Mouse (Mus musculus) neural tube, embryonic 11.5 days (tissue): Measurements from ENCODE around the gene Itgb6. TPM values are rescaled to one million over a fixed set of nuclear protein-coding genes. Genes with fewer than 3 reads are reported as not detected.

Experiments
- ATAC-seq: fragments of 200-750 bp; cut with Nextera tagmentation; 2 replicates; pipeline ENCODE4 v1.8.0; 2017; ENCODE audit warnings: moderate number of reproducible peaks, mild to moderate bottlenecking, moderate TSS enrichment, moderate library complexity; ENCODE audit not compliant: insufficient read depth, low FRiP score, low TSS enrichment
- DNase-seq: peaks from one replicate; pipeline ENCODE4 v3.0.0-alpha.2; 2015; ENCODE audit warnings: low spot score
- H3K27ac ChIP-seq: fragments of 300-500 bp; sonication (generic); 2 replicates; pipeline ENCODE4 v1.5.1; 2014; ENCODE audit warnings: low read depth, mild to moderate bottlenecking, low read length
- H3K27me3 ChIP-seq: fragments of 300-500 bp; sonication (generic); 2 replicates; pipeline ENCODE4 v1.6.1; 2014; ENCODE audit warnings: mild to moderate bottlenecking, low read length, mixed read lengths; ENCODE audit not compliant: control insufficient read depth, insufficient read depth
- H3K36me3 ChIP-seq: fragments of 300-500 bp; sonication (generic); 2 replicates; pipeline ENCODE4 v1.6.1; 2014; ENCODE audit warnings: mild to moderate bottlenecking, low read length, moderate library complexity, mixed read lengths; ENCODE audit not compliant: control insufficient read depth, insufficient read depth
- H3K4me1 ChIP-seq: fragments of 300-500 bp; sonication (generic); 2 replicates; pipeline ENCODE4 v1.6.1; 2014; ENCODE audit warnings: low read length, mixed read lengths; ENCODE audit not compliant: control insufficient read depth, insufficient read depth
- H3K4me2 ChIP-seq: fragments of 300-500 bp; sonication (generic); 2 replicates; pipeline ENCODE4 v1.6.1; 2014; ENCODE audit warnings: low read depth, mild to moderate bottlenecking, moderate library complexity
- H3K4me3 ChIP-seq: fragments of 300-500 bp; sonication (generic); 2 replicates; pipeline ENCODE4 v1.5.1; 2014; ENCODE audit warnings: low read depth, low read length
- H3K9ac ChIP-seq: fragments of 300-500 bp; sonication (generic); 2 replicates; pipeline ENCODE4 v1.6.1; 2014; ENCODE audit warnings: mild to moderate bottlenecking, low read length
- H3K9me3 ChIP-seq: fragments of 300-500 bp; sonication (generic); 2 replicates; pipeline ENCODE4 v1.6.1; 2016; ENCODE audit warnings: low read length; ENCODE audit not compliant: control insufficient read depth
- WGBS: fragments of 180-500 bp; shearing (Covaris S2); extraction: QIAGEN DNeasy Blood & Tissue Kit; methylation state at CpG from one replicate; pipeline ENCODE4 v1.1.7; 2014; 5-methylcytosine and 5-hydroxymethylcytosine counted together
- polyA plus RNA-seq: library from polyadenylated mRNA; unstranded; fragments of >200 nt; fragmentation: Nextera tagmentation; extraction: Ambion mirVana; gene quantifications from 2 replicates; pipeline ENCODE4 v1.2.1, GENCODE M21; 2014

Itgb6 gene
- polyA plus RNA-seq, 1 experiment from 2014 or later = 0.73 TPM

DNA sequence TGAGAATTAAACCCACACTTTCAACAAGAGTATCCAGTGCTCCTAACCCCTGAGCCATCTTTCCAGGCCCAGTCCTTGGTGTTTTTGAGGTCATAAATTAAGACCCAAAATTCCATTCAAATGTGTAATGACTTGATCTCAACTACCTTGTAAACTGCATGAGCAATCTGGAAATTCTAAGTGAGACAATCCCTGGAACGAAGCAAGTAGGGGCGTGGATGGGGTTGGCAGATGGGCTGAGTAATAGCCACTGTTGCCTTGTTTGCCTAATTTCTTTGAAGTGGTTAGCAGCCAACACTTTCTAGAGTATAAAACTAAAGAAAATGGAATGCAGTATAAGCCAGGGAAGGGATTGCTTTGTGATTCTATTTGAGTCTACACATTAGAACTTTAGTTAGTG lies 89.7 kb downstream of the Itgb6 start:
- 79% methylated on average over 2 of the region's 2 CpGs for WGBS

DNA sequence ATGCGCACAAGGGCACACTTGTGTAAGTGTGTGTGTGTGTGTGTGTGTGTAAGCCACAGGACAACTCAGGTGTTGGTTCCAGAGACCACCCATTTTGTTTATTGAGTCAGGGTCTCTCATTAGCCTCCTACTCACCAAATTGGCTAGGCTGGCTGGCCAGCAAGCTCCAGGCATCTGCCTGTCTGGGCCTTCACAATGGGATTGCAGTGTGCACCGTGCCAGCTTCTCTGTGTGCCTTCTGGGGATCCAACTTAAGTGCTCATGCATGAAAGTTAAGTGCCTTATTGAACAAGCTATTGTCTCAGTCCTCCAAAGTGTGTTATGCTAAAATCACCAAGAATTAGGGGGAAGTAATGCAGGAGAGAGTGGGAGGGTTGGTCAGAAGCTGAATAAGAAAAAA lies 92.1 kb downstream of the Itgb6 start:
- ATAC-seq (no peak), DNase-seq (no peak)
- H3K36me3 ChIP-seq = no peaks in the 10 kb centered on the region
- 73% methylated on average over 2 of the region's 2 CpGs for WGBS
- H3K27ac ChIP-seq = no peak overlapping the region
- no peaks in the 10 kb centered on the region for H3K9me3 ChIP-seq
- no peak overlapping the region for H3K9ac ChIP-seq
- H3K4me2 ChIP-seq = no peak overlapping the region
- H3K4me3 ChIP-seq = no peak overlapping the region
- no peaks in the 10 kb centered on the region for H3K4me1 ChIP-seq
- no peaks in the 10 kb centered on the region for H3K27me3 ChIP-seq

More for the DNA sequence above, 89.7 kb downstream of the Itgb6 start:
- Histone ChIP-seq H3K4me3 (no peak overlapping the region), H3K9me3 (no peaks in the 10 kb centered on the region), H3K36me3 (no peaks in the 10 kb centered on the region), H3K4me2 (no peak overlapping the region), H3K4me1 (no peaks in the 10 kb centered on the region), H3K27me3 (no peaks in the 10 kb centered on the region), H3K27ac (no peak overlapping the region), H3K9ac (no peak overlapping the region)
- DNase-seq (no peak), ATAC-seq (no peak)

DNA sequence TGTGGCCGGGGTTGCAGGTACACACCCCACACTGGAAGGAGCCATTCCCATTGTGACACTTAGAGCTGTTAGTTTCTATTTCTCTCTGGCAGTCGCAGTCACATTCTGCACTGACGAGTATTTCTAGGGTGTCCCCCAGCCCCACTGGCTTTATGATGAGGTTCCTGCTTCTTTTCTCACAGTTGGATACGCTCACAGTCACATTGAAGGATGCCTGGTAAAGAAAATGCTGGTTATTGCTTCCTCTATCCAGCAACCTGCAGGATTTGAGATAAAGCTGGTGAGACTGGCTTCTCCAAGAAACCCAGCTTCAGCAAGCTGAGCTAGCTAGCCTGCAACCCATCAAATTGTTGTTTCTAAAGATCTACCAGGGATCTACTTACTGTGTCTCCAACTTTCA lies 94.5 kb downstream of the Itgb6 start:
- ATAC-seq = no peak
- Histone ChIP-seq H3K4me3 (no peak overlapping the region), H3K36me3 (no peaks in the 10 kb centered on the region), H3K4me1 (no peaks in the 10 kb centered on the region), H3K27me3 (no peaks in the 10 kb centered on the region), H3K27ac (no peak overlapping the region), H3K9ac (no peak overlapping the region), H3K4me2 (no peak overlapping the region), H3K9me3 (no peaks in the 10 kb centered on the region)
- WGBS = 79% methylated on average over 4 of the region's 4 CpGs
- no peak for DNase-seq

DNA sequence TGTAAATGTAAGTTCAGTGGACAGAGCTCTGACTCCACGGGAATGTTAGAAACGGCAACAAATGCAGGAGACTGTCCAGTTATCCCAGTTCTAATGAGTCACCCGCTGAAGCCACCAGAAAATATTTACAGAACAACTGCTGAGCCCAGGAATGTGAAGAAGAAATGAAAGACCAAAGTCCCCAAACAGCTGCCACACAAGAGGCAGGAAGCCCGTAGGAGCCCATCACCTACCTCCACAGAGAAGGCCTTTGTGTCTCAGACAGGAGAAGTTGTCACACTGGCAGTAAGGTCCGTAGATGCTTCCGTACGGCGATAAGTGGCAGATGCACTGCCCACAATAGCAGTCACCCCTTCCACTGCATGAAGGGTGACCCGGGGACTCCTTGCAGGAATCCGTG lies 94.9 kb downstream of the Itgb6 start:
- Histone ChIP-seq H3K36me3 (no peaks in the 10 kb centered on the region), H3K9ac (no peak overlapping the region), H3K27me3 (no peaks in the 10 kb centered on the region), H3K4me1 (no peaks in the 10 kb centered on the region), H3K4me3 (no peak overlapping the region), H3K27ac (no peak overlapping the region), H3K4me2 (no peak overlapping the region), H3K9me3 (no peaks in the 10 kb centered on the region)
- DNase-seq = no peak
- ATAC-seq = no peak
- WGBS = 86% methylated on average over 10 of the region's 10 CpGs

DNA sequence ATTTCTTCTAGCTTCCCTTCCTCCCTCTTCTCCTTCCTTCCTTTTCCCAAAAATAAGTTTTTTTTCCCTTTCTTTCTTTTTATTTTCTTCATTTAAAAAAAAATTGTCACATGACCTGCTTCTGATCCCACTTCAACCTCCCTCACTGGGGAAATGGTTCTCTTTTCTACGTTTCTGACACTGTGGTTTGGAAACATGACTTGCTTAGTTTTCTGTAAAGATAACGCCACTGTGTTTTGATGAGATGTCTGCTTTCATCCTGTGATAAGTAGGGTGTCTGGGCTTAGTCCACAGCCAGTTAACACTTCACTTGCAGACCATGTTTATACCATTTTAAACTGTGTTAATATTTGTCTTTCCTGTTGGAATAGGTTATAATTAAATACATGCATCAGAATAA lies 96.7 kb downstream of the Itgb6 start:
- H3K27ac ChIP-seq = no peak overlapping the region
- H3K4me1 ChIP-seq = no peaks in the 10 kb centered on the region
- DNase-seq = no peak
- H3K4me2 ChIP-seq = no peak overlapping the region
- H3K9ac ChIP-seq = no peak overlapping the region
- no peak for ATAC-seq
- no peaks in the 10 kb centered on the region for H3K36me3 ChIP-seq
- H3K4me3 ChIP-seq = no peak overlapping the region
- H3K9me3 ChIP-seq = no peaks in the 10 kb centered on the region
- no peaks in the 10 kb centered on the region for H3K27me3 ChIP-seq
- 71% methylated on average over 2 of the region's 2 CpGs for whole genome bisulfite sequencing

DNA sequence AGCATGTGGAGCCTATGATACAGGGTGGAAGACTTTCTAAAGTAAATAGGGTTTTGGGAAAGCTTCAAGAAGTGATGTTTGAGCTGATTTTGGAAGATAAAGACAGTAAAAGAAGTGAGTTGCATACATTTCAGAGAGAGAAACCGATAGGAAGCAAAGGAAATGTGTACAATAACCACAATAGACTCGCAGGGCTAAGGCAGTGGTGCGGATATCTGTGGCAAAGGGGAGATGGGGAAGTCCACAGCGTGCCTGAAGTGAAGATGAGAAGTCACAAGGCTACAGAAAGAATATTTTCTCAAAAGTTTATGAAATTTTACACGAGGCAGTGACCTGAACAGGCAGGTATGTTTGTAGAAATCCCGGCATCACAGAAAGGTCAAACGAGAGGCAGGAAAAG lies 100.3 kb downstream of the Itgb6 start:
- no peak for ATAC-seq
- H3K4me3 ChIP-seq = no peak overlapping the region
- no peaks in the 10 kb centered on the region for H3K9me3 ChIP-seq
- 84% methylated on average over 7 of the region's 7 CpGs for WGBS
- H3K36me3 ChIP-seq = no peaks in the 10 kb centered on the region
- no peaks in the 10 kb centered on the region for H3K27me3 ChIP-seq
- H3K27ac ChIP-seq = no peak overlapping the region
- no peak overlapping the region for H3K4me2 ChIP-seq
- DNase-seq = no peak
- no peaks in the 10 kb centered on the region for H3K4me1 ChIP-seq
- H3K9ac ChIP-seq = no peak overlapping the region

DNA sequence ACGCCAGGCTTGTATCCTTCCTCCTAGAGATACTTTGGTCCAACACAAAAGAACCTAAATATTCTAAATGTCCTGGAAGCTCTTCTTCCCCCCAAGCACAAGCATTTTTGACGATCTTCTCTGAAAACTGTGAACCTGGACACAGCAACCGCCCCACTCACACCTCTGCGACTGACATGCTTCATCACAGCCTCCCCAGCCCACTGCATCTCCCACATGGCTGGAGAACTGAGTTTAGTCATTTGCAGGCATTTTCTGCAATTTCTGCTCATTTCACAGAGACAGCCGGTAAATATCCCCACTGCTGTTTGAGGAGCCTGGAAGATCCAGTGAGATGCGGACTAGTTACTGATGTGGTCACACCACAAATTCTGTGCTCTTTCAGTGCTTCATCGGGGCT lies 107.7 kb downstream of the Itgb6 start:
- WGBS = 93% methylated on average over 7 of the region's 7 CpGs
- Histone ChIP-seq H3K27ac (no peak overlapping the region), H3K9ac (no peak overlapping the region), H3K4me3 (no peak overlapping the region), H3K4me2 (no peak overlapping the region), H3K9me3 (no peaks in the 10 kb centered on the region), H3K4me1 (no peaks in the 10 kb centered on the region), H3K27me3 (no peaks in the 10 kb centered on the region), H3K36me3 (no peaks in the 10 kb centered on the region)
- DNase-seq (no peak), ATAC-seq (no peak)

DNA sequence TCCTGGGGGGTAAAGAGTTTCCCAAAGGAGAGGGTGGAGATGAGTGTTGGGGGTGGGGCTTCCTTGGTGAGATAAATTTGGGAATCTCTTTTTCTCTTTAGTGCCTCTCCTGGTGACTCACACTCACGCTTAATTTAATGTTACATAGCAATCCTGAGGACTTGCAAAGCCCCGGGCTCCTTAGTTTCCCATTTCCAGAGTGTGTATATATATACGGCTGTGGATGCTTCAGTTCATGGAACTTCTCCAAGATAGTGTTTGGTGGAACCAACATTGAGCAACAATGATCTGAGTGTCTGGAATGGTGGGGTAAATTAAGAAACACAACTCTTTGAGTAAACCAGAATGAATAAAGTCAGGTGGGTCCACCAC lies 108.6 kb downstream of the Itgb6 start:
- Histone ChIP-seq H3K4me2 (no peak overlapping the region), H3K9ac (no peak overlapping the region), H3K27me3 (no peaks in the 10 kb centered on the region), H3K27ac (no peak overlapping the region), H3K4me3 (no peak overlapping the region), H3K36me3 (no peaks in the 10 kb centered on the region), H3K4me1 (no peaks in the 10 kb centered on the region), H3K9me3 (no peaks in the 10 kb centered on the region)
- no peak for DNase-seq
- no peak for ATAC-seq
- 87% methylated on average over 3 of the region's 3 CpGs for WGBS

DNA sequence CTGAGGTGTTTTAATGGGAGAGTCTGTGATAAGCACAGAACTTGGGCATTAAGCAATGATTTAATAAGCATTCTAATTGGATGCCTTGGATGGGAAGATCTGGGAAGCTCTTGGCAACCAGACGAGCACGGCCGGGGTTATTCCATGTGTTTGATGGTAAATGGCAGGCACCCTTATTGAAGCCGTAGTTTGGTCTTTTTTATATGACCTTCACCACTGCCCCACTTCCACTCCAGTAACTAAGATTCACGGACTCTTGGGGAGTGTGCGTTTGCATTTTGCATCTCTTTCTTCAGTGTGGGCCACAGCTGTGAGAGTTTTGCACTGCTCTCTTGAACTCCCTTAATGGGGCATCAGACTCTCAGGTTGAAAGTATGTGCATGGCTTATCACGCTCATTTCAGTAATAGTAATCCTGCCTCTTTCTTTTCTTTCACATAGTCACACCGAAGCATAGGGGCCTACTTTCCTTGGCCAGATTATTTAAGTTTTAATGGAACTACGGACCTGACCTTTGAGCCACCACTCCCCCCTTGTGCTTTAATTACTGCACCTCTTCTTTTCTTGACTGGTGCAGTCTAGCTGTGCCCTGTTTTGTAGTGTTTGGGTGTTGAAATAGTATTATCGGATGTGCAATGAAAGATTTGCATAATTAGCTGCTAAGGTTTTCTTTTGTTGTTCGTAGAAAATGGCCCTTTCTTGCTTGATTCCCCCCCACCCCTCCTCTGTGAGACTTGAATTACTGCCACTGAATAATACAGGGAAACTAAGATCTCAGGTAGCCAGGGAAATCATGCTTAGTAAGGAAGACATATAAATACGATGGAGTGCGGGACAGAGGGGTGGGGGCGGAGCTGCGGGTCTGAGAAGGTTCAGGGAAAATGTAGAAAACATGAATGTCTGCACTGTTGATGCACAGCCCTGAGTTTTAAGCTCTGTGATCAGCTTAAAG lies 109.3 kb downstream of the Itgb6 start:
- WGBS = 81% methylated on average over 15 of the region's 15 CpGs
- H3K9ac ChIP-seq = no peak overlapping the region
- no peak overlapping the region for H3K4me3 ChIP-seq
- no peaks in the 10 kb centered on the region for H3K27me3 ChIP-seq
- H3K27ac ChIP-seq = no peak overlapping the region
- no peaks in the 10 kb centered on the region for H3K36me3 ChIP-seq
- DNase-seq (no peak), ATAC-seq (no peak)
- no peaks in the 10 kb centered on the region for H3K4me1 ChIP-seq
- H3K4me2 ChIP-seq = no peak overlapping the region
- no peaks in the 10 kb centered on the region for H3K9me3 ChIP-seq
